Mouse (Mus musculus): ENCODE data around the gene Egflam. TPM values are rescaled to one million over a fixed set of nuclear protein-coding genes. Genes with fewer than 3 reads are reported as not detected.

Egflam gene
- polyA plus RNA-seq, 1 experiment from 2014 or later: 13.5 TPM

GRCm38 (mm10) chr15:7247321-7247720 lies 150.9 kb downstream of the Egflam start:
- ATAC-seq (ENCODE audit: insufficient number of reproducible peaks, low FRiP score, low TSS enrichment, low read depth): no peak
- no peak for DNase-seq (ENCODE audit: low spot score)
- no peak overlapping the region for H3K9ac ChIP-seq (ENCODE audit: low read length)
- WGBS: 86% methylated on average over 8 of the region's 8 CpGs
- H3K9me3 ChIP-seq (ENCODE audit: control insufficient read depth, low read length): no peaks in the 10 kb centered on the region
- no peak overlapping the region for H3K4me2 ChIP-seq (ENCODE audit: low read depth, severe bottlenecking)
- no peaks in the 10 kb centered on the region for H3K4me1 ChIP-seq (ENCODE audit: control insufficient read depth, insufficient read depth, low read length)
- no peaks in the 10 kb centered on the region for H3K27me3 ChIP-seq (ENCODE audit: control insufficient read depth, insufficient read depth, low read length)
- H3K4me3 ChIP-seq (ENCODE audit: low read depth, low read length): no peak overlapping the region
- H3K27ac ChIP-seq (replicated peaks; ENCODE audit: low read depth, low read length): no peak overlapping the region
- no peaks in the 10 kb centered on the region; the same call in 1 of the 2 replicates for H3K36me3 ChIP-seq (ENCODE audit: control insufficient read depth, insufficient read depth, low read length)

DNA sequence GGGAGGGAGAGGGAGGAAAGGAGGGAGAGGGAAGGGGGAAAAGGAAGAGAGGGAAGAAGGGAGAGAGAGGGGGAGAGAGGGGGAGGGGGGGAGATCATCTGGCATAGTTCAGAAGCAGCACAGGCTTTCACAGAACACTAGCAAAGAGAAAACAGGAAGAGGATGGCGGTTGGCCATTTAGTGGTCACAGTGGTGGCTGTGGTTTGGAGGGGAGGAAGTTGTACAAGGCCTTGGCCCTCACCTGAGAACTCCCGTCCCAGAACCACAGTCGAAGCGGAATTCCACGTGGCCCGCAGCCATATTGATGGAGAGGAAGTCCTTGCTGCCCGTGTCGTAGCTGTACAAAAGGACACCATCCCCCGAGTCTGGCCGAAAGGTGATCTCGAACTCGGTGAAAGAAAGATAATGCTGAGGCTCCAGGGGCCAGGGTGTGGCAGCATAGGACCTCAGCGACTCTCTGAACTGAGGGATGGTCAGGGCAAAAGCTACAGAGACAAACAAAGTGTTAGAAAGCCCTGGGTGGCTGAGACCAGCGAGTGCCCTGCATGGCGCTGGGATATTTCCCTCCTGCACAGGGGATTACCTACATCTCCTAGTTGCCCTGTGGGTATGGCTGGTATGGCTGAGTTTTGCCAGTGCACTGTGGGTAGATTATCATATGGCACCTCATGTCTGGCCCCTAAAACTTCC lies 155.9 kb downstream of the Egflam start:
- ATAC-seq (ENCODE audit: insufficient number of reproducible peaks, low FRiP score, low TSS enrichment, low read depth) (no peak), DNase-seq (ENCODE audit: low spot score) (no peak)
- H3K27me3 ChIP-seq (ENCODE audit: control insufficient read depth, insufficient read depth, low read length): no peaks in the 10 kb centered on the region
- H3K36me3 ChIP-seq (ENCODE audit: control insufficient read depth, insufficient read depth, low read length): no peaks in the 10 kb centered on the region
- H3K4me1 ChIP-seq (ENCODE audit: control insufficient read depth, insufficient read depth, low read length): no peaks in the 10 kb centered on the region
- 81% methylated on average over 15 of the region's 15 CpGs for WGBS
- no peak overlapping the region for H3K4me2 ChIP-seq (ENCODE audit: low read depth, severe bottlenecking)
- no peak overlapping the region for H3K27ac ChIP-seq (replicated peaks; ENCODE audit: low read depth, low read length)
- no peak overlapping the region for H3K9ac ChIP-seq (ENCODE audit: low read length)
- no peaks in the 10 kb centered on the region for H3K9me3 ChIP-seq (ENCODE audit: control insufficient read depth, low read length)
- H3K4me3 ChIP-seq (ENCODE audit: low read depth, low read length): no peak overlapping the region

DNA sequence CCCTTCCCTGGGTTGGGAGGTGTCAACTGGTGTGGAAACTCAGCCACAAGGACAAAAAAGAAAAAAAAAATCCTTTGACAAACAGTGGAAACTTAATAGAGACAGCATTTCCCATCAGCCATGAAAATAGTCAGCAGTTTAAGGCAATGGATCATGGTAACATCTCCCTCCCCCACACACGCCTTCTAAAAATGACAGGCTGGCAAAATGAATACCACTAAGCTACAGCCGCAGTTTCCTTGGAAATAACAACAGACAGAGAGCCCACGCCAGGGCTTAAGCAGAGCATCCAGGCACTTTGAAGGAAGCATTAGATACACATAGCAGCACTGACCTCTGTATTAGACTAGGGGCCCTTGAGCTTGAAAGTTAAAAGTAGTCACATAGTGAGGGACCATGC lies 157.2 kb downstream of the Egflam start:
- 83% methylated on average over 3 of the region's 3 CpGs for WGBS
- H3K4me2 ChIP-seq (ENCODE audit: low read depth, severe bottlenecking): no peak overlapping the region
- no peaks in the 10 kb centered on the region for H3K4me1 ChIP-seq (ENCODE audit: control insufficient read depth, insufficient read depth, low read length)
- no peak overlapping the region for H3K27ac ChIP-seq (replicated peaks; ENCODE audit: low read depth, low read length)
- H3K27me3 ChIP-seq (ENCODE audit: control insufficient read depth, insufficient read depth, low read length): no peaks in the 10 kb centered on the region
- H3K9me3 ChIP-seq (ENCODE audit: control insufficient read depth, low read length): no peaks in the 10 kb centered on the region
- H3K9ac ChIP-seq (ENCODE audit: low read length): no peak overlapping the region
- no peak overlapping the region for H3K4me3 ChIP-seq (ENCODE audit: low read depth, low read length)
- no peak for DNase-seq (ENCODE audit: low spot score)
- no peak for ATAC-seq (ENCODE audit: insufficient number of reproducible peaks, low FRiP score, low TSS enrichment, low read depth)
- H3K36me3 ChIP-seq (ENCODE audit: control insufficient read depth, insufficient read depth, low read length): no peaks in the 10 kb centered on the region

DNA sequence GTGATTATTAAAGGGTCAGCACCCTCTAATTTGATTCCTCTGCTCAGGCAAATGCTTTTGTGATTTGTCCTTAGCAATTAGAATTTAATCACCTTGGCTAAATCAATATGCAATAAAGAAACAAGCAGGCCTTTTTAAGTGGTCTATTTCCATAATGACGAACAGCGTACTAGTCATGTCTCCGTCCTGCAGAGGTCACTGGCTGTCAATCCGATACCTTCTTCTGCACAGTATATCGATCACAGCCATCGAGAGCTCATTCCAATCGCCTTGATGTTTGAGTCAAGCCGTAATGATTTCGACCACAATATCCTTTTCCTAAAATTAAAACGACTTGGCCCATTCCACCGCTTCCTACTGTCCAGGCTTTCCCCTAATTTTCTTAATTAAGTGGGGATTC lies 158.3 kb downstream of the Egflam start:
- WGBS: 88% methylated on average over 11 of the region's 11 CpGs
- DNase-seq (ENCODE audit: low spot score) (no peak), ATAC-seq (ENCODE audit: insufficient number of reproducible peaks, low FRiP score, low TSS enrichment, low read depth) (no peak)
- Histone ChIP-seq H3K9me3 (ENCODE audit: control insufficient read depth, low read length) (no peaks in the 10 kb centered on the region), H3K4me3 (ENCODE audit: low read depth, low read length) (no peak overlapping the region), H3K4me2 (ENCODE audit: low read depth, severe bottlenecking) (no peak overlapping the region), H3K4me1 (ENCODE audit: control insufficient read depth, insufficient read depth, low read length) (no peaks in the 10 kb centered on the region), H3K27ac (replicated peaks; ENCODE audit: low read depth, low read length) (no peak overlapping the region), H3K36me3 (ENCODE audit: control insufficient read depth, insufficient read depth, low read length) (no peaks in the 10 kb centered on the region), H3K9ac (ENCODE audit: low read length) (no peak overlapping the region), H3K27me3 (ENCODE audit: control insufficient read depth, insufficient read depth, low read length) (no peaks in the 10 kb centered on the region)

GRCm38 (mm10) chr15:7233393-7234090 lies 164.7 kb downstream of the Egflam start:
- no peaks in the 10 kb centered on the region for H3K36me3 ChIP-seq (ENCODE audit: control insufficient read depth, insufficient read depth, low read length)
- DNase-seq (ENCODE audit: low spot score): no peak
- H3K27ac ChIP-seq (replicated peaks; ENCODE audit: low read depth, low read length): no peak overlapping the region
- no peak overlapping the region for H3K4me2 ChIP-seq (ENCODE audit: low read depth, severe bottlenecking)
- no peaks in the 10 kb centered on the region for H3K27me3 ChIP-seq (ENCODE audit: control insufficient read depth, insufficient read depth, low read length)
- WGBS: 86% methylated on average over 13 of the region's 13 CpGs
- H3K4me3 ChIP-seq (ENCODE audit: low read depth, low read length): no peak overlapping the region
- no peaks in the 10 kb centered on the region for H3K4me1 ChIP-seq (ENCODE audit: control insufficient read depth, insufficient read depth, low read length)
- no peaks in the 10 kb centered on the region for H3K9me3 ChIP-seq (ENCODE audit: control insufficient read depth, low read length)
- ATAC-seq (ENCODE audit: insufficient number of reproducible peaks, low FRiP score, low TSS enrichment, low read depth): no peak
- H3K9ac ChIP-seq (ENCODE audit: low read length): no peak overlapping the region

GRCm38 (mm10) chr15:7226225-7226624 lies 172.0 kb downstream of the Egflam start:
- H3K27ac ChIP-seq (replicated peaks; ENCODE audit: low read depth, low read length): no peak overlapping the region
- H3K9me3 ChIP-seq (ENCODE audit: control insufficient read depth, low read length): no peaks in the 10 kb centered on the region
- H3K4me3 ChIP-seq (ENCODE audit: low read depth, low read length): no peak overlapping the region
- H3K9ac ChIP-seq (ENCODE audit: low read length): no peak overlapping the region
- no peaks in the 10 kb centered on the region for H3K36me3 ChIP-seq (ENCODE audit: control insufficient read depth, insufficient read depth, low read length)
- ATAC-seq (ENCODE audit: insufficient number of reproducible peaks, low FRiP score, low TSS enrichment, low read depth) (peak; percentile 82), DNase-seq (ENCODE audit: low spot score) (peak; percentile 90)
- no peaks in the 10 kb centered on the region for H3K27me3 ChIP-seq (ENCODE audit: control insufficient read depth, insufficient read depth, low read length)
- 2% methylated on average over 5 of the region's 5 CpGs for whole genome bisulfite sequencing
- H3K4me2 ChIP-seq (ENCODE audit: low read depth, severe bottlenecking): no peak overlapping the region
- peaks cover 7% of the 10 kb centered on the region for H3K4me1 ChIP-seq (ENCODE audit: control insufficient read depth, insufficient read depth, low read length)

DNA sequence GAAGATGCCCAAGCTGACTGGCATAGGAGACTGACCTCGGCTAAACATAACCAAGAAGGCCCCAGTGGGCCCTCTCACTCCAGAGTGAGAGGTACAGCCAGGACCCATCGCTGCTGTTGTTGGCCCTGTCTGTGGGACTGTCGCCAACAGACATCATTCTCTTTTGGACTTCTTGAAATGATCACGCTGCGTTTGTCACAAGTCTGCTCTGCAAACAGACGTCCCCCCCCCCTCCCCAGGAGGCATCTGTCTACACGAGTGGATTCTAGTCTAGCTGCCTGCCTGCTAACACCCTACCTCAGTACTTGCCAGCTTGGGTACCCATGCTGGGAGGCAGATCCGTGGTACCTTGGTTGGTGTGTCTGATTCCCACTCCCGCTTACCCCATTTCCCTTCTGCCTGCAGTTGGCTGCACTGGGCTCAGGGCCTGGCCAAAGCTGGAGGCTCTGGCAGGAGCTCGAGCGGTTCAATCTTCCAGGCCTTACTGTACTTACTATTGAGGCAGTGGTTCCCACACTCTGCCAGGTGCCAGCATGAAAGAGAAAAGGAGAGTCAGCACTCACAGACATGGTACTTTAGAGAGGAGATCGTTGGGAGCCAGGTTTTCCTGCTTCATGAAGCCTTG lies 173.9 kb downstream of the Egflam start:
- DNase-seq (ENCODE audit: low spot score) (no peak), ATAC-seq (ENCODE audit: insufficient number of reproducible peaks, low FRiP score, low TSS enrichment, low read depth) (no peak)
- Histone ChIP-seq H3K4me3 (ENCODE audit: low read depth, low read length) (no peak overlapping the region), H3K9me3 (ENCODE audit: control insufficient read depth, low read length) (no peaks in the 10 kb centered on the region), H3K27ac (replicated peaks; ENCODE audit: low read depth, low read length) (no peak overlapping the region), H3K4me2 (ENCODE audit: low read depth, severe bottlenecking) (no peak overlapping the region), H3K4me1 (ENCODE audit: control insufficient read depth, insufficient read depth, low read length) (peaks cover 7% of the 10 kb centered on the region), H3K36me3 (ENCODE audit: control insufficient read depth, insufficient read depth, low read length) (no peaks in the 10 kb centered on the region), H3K9ac (ENCODE audit: low read length) (no peak overlapping the region), H3K27me3 (ENCODE audit: control insufficient read depth, insufficient read depth, low read length) (no peaks in the 10 kb centered on the region)
- WGBS: 87% methylated on average over 12 of the region's 12 CpGs

DNA sequence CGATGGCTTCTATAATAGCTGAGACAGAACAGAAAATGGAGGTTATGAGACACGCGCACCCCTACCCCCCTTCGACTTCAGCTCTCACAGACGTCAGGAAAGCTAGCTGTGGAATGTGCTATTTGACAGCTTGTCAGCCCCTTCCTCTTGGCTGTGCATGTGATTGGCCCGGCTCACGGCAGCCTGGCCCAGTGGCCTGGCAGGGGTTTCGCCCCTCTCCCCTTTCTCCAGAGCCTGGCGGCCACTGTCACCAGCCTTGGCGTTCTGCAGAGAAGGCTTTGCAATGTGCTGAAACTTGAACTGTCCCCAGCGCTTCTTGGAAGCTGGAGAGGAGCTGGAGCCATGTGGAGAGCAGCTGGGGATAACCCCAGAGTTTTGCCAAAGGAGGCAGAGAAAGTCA lies 175.4 kb downstream of the Egflam start:
- Histone ChIP-seq H3K9me3 (ENCODE audit: control insufficient read depth, low read length) (no peaks in the 10 kb centered on the region), H3K27me3 (ENCODE audit: control insufficient read depth, insufficient read depth, low read length) (no peaks in the 10 kb centered on the region), H3K4me2 (ENCODE audit: low read depth, severe bottlenecking) (no peak overlapping the region), H3K9ac (ENCODE audit: low read length) (no peak overlapping the region), H3K4me3 (ENCODE audit: low read depth, low read length) (no peak overlapping the region), H3K4me1 (ENCODE audit: control insufficient read depth, insufficient read depth, low read length) (peaks cover 7% of the 10 kb centered on the region), H3K27ac (replicated peaks; ENCODE audit: low read depth, low read length) (no peak overlapping the region; the same call in 1 of the 2 replicates), H3K36me3 (ENCODE audit: control insufficient read depth, insufficient read depth, low read length) (no peaks in the 10 kb centered on the region)
- WGBS: 37% methylated on average over 11 of the region's 11 CpGs
- DNase-seq (ENCODE audit: low spot score) (peak; percentile 39), ATAC-seq (ENCODE audit: insufficient number of reproducible peaks, low FRiP score, low TSS enrichment, low read depth) (0 out of 2 replicates have a peak, but pooled peaks have one; percentile 52)

Data from limb, embryonic 11.5 days (tissue).